Mouse (Mus musculus) cerebellum, adult 2 months (tissue): ENCODE measurements around the gene Msi2.

Source experiments
- CTCF ChIP-seq: fragments of 200-500 bp; IDR thresholded peaks from 2 replicates; pipeline ENCODE4 v1.5.1; 2011; ENCODE audit warnings: low read depth, mild to moderate bottlenecking, control low read depth, low read length, moderate library complexity, borderline replicate concordance; ENCODE audit not compliant: insufficient read depth
- POLR2A ChIP-seq: fragments of 200-500 bp; IDR thresholded peaks from 2 replicates; pipeline ENCODE4 v1.6.1; 2011; ENCODE audit warnings: low read length, control low read depth, borderline replicate concordance; ENCODE audit not compliant: insufficient read depth

- TF ChIP-seq CTCF (no peak), POLR2A (no peak)
Observed at GRCm38 (mm10) chr11:88594010-88594409, 124.3 kb downstream of the Msi2 start.
